Mouse (Mus musculus): ENCODE measurements around the gene Plcb3. TPM values are rescaled to one million over a fixed set of nuclear protein-coding genes. Genes with fewer than 3 reads are reported as not detected.
A peak's percentile ranks its signal among the peaks of the same experiment; 100 is the strongest.

Plcb3 gene
- total and polyA plus RNA-seq, 3 experiments: 9.9 to 21.0 (median 14.1) TPM

GRCm38 (mm10) chr19:6948186-6948585 is 28.1 kb downstream of the Plcb3 start:
- Histone ChIP-seq H3K9me3 (replicated peaks) (no peaks in the 10 kb centered on the region), H3K36me3 (replicated peaks) (peaks cover 63% of the 10 kb centered on the region), H3K27me3 (ENCODE audit: insufficient read depth, low read length) (no peaks in the 10 kb centered on the region), H3K4me3 (ENCODE audit: low read depth, low read length) (no peak overlapping the region), H3K4me1 (ENCODE audit: insufficient read depth, low read depth, low read length) (peaks cover 68% of the 10 kb centered on the region)
- no peak for ATAC-seq (ENCODE audit: extremely low read depth, insufficient number of reproducible peaks, low FRiP score, poor library complexity, severe bottlenecking)
- DNase-seq (ENCODE audit: low spot score): no peak
- TF ChIP-seq CTCF (IDR thresholded peaks at IDR 0.05; ENCODE audit: low read depth, low read length) (no peak), TAL1 (conservative IDR thresholded peaks at IDR 0.05; ENCODE audit: low read depth, low read length) (no peak), POLR2AphosphoS5 (IDR thresholded peaks at IDR 0.05; ENCODE audit: insufficient replicate concordance, low read depth, low read length) (no peak), GATA1 (IDR thresholded peaks at IDR 0.05; ENCODE audit: borderline replicate concordance, low read length) (no peak), GATA2 (IDR thresholded peaks at IDR 0.05; ENCODE audit: borderline replicate concordance, low read depth, low read length) (no peak)

DNA sequence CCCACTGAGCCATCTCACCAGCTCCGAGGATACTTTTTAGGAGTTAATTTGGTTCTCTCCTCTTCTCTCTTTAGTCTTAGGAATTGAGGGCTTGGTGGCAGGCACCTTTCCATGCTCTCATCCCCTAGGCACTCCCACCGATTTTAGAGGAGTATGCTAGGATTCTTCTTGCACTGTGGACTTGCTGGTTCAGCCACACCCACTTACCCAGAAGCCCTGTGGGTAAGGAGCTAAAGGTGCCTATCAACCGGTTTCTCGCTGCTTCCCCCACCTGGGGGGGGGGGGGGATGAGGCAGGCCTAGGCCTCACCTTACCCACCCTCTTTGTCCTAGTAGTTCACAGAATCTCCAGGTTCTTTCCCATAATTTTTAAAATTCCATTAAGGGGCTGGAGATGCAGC is 28.5 kb downstream of the Plcb3 start:
- H3K27me3 ChIP-seq (ENCODE audit: insufficient read depth, low read length): no peaks in the 10 kb centered on the region
- H3K4me1 ChIP-seq (ENCODE audit: insufficient read depth, low read depth, low read length): peaks cover 67% of the 10 kb centered on the region
- no peak for TF ChIP-seq GATA1 (IDR thresholded peaks at IDR 0.05; ENCODE audit: borderline replicate concordance, low read length)
- TF ChIP-seq TAL1 (conservative IDR thresholded peaks at IDR 0.05; ENCODE audit: low read depth, low read length): no peak
- no peak for TF ChIP-seq GATA2 (IDR thresholded peaks at IDR 0.05; ENCODE audit: borderline replicate concordance, low read depth, low read length)
- no peak for TF ChIP-seq CTCF (IDR thresholded peaks at IDR 0.05; ENCODE audit: low read depth, low read length)
- no peak for TF ChIP-seq POLR2AphosphoS5 (IDR thresholded peaks at IDR 0.05; ENCODE audit: insufficient replicate concordance, low read depth, low read length)
- H3K36me3 ChIP-seq (replicated peaks): peaks cover 59% of the 10 kb centered on the region
- ATAC-seq (ENCODE audit: extremely low read depth, insufficient number of reproducible peaks, low FRiP score, poor library complexity, severe bottlenecking): no peak
- no peak for DNase-seq (ENCODE audit: low spot score)
- no peak overlapping the region for H3K4me3 ChIP-seq (ENCODE audit: low read depth, low read length)
- H3K9me3 ChIP-seq (replicated peaks): no peaks in the 10 kb centered on the region

- ATAC-seq (ENCODE audit: extremely low read depth, insufficient number of reproducible peaks, low FRiP score, poor library complexity, severe bottlenecking) (no peak), DNase-seq (ENCODE audit: low spot score) (no peak)
- TF ChIP-seq POLR2AphosphoS5 (IDR thresholded peaks at IDR 0.05; ENCODE audit: insufficient replicate concordance, low read depth, low read length): no peak
- no peak for TF ChIP-seq GATA1 (IDR thresholded peaks at IDR 0.05; ENCODE audit: borderline replicate concordance, low read length)
- no peak for TF ChIP-seq TAL1 (conservative IDR thresholded peaks at IDR 0.05; ENCODE audit: low read depth, low read length)
- TF ChIP-seq CTCF (IDR thresholded peaks at IDR 0.05; ENCODE audit: low read depth, low read length): no peak
- no peak for TF ChIP-seq GATA2 (IDR thresholded peaks at IDR 0.05; ENCODE audit: borderline replicate concordance, low read depth, low read length)
- Histone ChIP-seq H3K9me3 (replicated peaks) (no peaks in the 10 kb centered on the region), H3K36me3 (replicated peaks) (peaks cover 55% of the 10 kb centered on the region), H3K4me1 (ENCODE audit: insufficient read depth, low read depth, low read length) (peaks cover 54% of the 10 kb centered on the region), H3K27me3 (ENCODE audit: insufficient read depth, low read length) (no peaks in the 10 kb centered on the region), H3K4me3 (ENCODE audit: low read depth, low read length) (no peak overlapping the region; the same call in 1 of the 2 replicates)
Observed at GRCm38 (mm10) chr19:6943709-6944108, 32.6 kb downstream of the Plcb3 start.

DNA sequence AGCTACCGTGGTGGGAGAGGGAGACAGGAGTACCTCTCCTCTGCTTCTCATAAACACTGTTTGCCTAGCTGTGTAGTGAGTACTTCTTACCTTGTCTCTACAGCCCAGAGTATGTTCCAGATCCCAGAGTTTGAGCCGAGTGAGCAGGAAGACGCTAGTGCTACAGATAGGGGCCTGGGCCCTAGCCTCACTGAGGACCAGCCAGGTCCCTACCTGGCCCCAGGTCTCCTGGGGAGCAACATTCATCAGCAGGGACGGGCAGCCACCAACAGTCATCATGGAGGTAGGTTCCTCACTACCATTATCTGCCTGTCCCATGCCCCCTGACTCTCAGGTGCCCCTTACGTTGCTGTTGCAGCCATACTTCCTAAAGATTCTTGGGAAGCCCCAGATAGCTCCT is 33.5 kb downstream of the Plcb3 start:
- TF ChIP-seq GATA1 (IDR thresholded peaks at IDR 0.05; ENCODE audit: borderline replicate concordance, low read length) (no peak), CTCF (IDR thresholded peaks at IDR 0.05; ENCODE audit: low read depth, low read length) (no peak), GATA2 (IDR thresholded peaks at IDR 0.05; ENCODE audit: borderline replicate concordance, low read depth, low read length) (no peak), TAL1 (conservative IDR thresholded peaks at IDR 0.05; ENCODE audit: low read depth, low read length) (no peak)
- peak overlapping the region; percentile 84 for H3K4me3 ChIP-seq (ENCODE audit: low read depth, low read length)
- H3K36me3 ChIP-seq (replicated peaks): peaks cover 55% of the 10 kb centered on the region
- DNase-seq (ENCODE audit: low spot score) (no peak), ATAC-seq (ENCODE audit: extremely low read depth, insufficient number of reproducible peaks, low FRiP score, poor library complexity, severe bottlenecking) (no peak)
- H3K27me3 ChIP-seq (ENCODE audit: insufficient read depth, low read length): no peaks in the 10 kb centered on the region
- no peaks in the 10 kb centered on the region for H3K9me3 ChIP-seq (replicated peaks)
- peaks cover 47% of the 10 kb centered on the region for H3K4me1 ChIP-seq (ENCODE audit: insufficient read depth, low read depth, low read length)

GRCm38 (mm10) chr19:6942249-6942691 is 34.0 kb downstream of the Plcb3 start, which contains the start of gene Gpr137:
TSS of gene Gpr137 (minus strand) at chr19:6942480.
- Histone ChIP-seq H3K36me3 (replicated peaks) (peaks cover 55% of the 10 kb centered on the region), H3K4me1 (ENCODE audit: insufficient read depth, low read depth, low read length) (peaks cover 44% of the 10 kb centered on the region), H3K9me3 (replicated peaks) (no peaks in the 10 kb centered on the region), H3K27me3 (ENCODE audit: insufficient read depth, low read length) (no peaks in the 10 kb centered on the region), H3K4me3 (ENCODE audit: low read depth, low read length) (peak within 1 kb of the TSS; percentile 84)
- ATAC-seq (ENCODE audit: extremely low read depth, insufficient number of reproducible peaks, low FRiP score, poor library complexity, severe bottlenecking) (peak; percentile 83), DNase-seq (ENCODE audit: low spot score) (peak; percentile 97)
- no peak for TF ChIP-seq POLR2AphosphoS5 (IDR thresholded peaks at IDR 0.05; ENCODE audit: insufficient replicate concordance, low read depth, low read length)
- TF ChIP-seq GATA2 (IDR thresholded peaks at IDR 0.05; ENCODE audit: borderline replicate concordance, low read depth, low read length): no peak
- no peak for TF ChIP-seq TAL1 (conservative IDR thresholded peaks at IDR 0.05; ENCODE audit: low read depth, low read length)
- TF ChIP-seq CTCF (IDR thresholded peaks at IDR 0.05; ENCODE audit: low read depth, low read length): no peak
- no peak for TF ChIP-seq GATA1 (IDR thresholded peaks at IDR 0.05; ENCODE audit: borderline replicate concordance, low read length)

- Histone ChIP-seq H3K4me1 (ENCODE audit: insufficient read depth, low read depth, low read length) (peaks cover 44% of the 10 kb centered on the region), H3K36me3 (replicated peaks) (peaks cover 49% of the 10 kb centered on the region), H3K9me3 (replicated peaks) (no peaks in the 10 kb centered on the region), H3K4me3 (ENCODE audit: low read depth, low read length) (peak within 1 kb of the TSS; percentile 84), H3K27me3 (ENCODE audit: insufficient read depth, low read length) (no peaks in the 10 kb centered on the region)
- TF ChIP-seq GATA1 (IDR thresholded peaks at IDR 0.05; ENCODE audit: borderline replicate concordance, low read length) (no peak), POLR2AphosphoS5 (IDR thresholded peaks at IDR 0.05; ENCODE audit: insufficient replicate concordance, low read depth, low read length) (no peak)
- ATAC-seq (ENCODE audit: extremely low read depth, insufficient number of reproducible peaks, low FRiP score, poor library complexity, severe bottlenecking) (peak; percentile 35; the same call in 1 of the 2 replicates), DNase-seq (ENCODE audit: low spot score) (peak; percentile 96)
Observed at GRCm38 (mm10) chr19:6941372-6942248, 34.7 kb downstream of the Plcb3 start, which contains the start of gene Bad. TSS of gene Bad (plus strand) at chr19:6941861.
